Mouse (Mus musculus) hindbrain, embryonic 16.5 days (tissue): ENCODE results near the gene Rab11fip3. TPM values are rescaled to one million over a fixed set of nuclear protein-coding genes. Genes with fewer than 3 reads are reported as not detected.

ENCODE experiments used
- ATAC-seq: fragments of 200-750 bp; cut with Nextera tagmentation; 2 replicates; pipeline ENCODE4 v1.8.0; 2017; ENCODE audit warnings: moderate TSS enrichment, moderate library complexity
- H3K27ac ChIP-seq: fragments of 300-500 bp; sonication (generic); 2 replicates; pipeline ENCODE4 v1.5.1; 2014; ENCODE audit warnings: low read depth, mild to moderate bottlenecking, control low read depth, low read length, moderate library complexity
- H3K27me3 ChIP-seq: fragments of 300-500 bp; sonication (generic); replicated peaks from 2 replicates; pipeline ENCODE4 v1.6.1; 2014; ENCODE audit warnings: low read length; ENCODE audit not compliant: control insufficient read depth, insufficient read depth
- H3K36me3 ChIP-seq: fragments of 300-500 bp; sonication (generic); 2 replicates; pipeline ENCODE4 v1.6.1; 2014; ENCODE audit warnings: mild to moderate bottlenecking, low read length, moderate library complexity, mixed read lengths; ENCODE audit not compliant: control insufficient read depth, insufficient read depth
- H3K4me1 ChIP-seq: fragments of 300-500 bp; sonication (generic); 2 replicates; pipeline ENCODE4 v1.6.1; 2014; ENCODE audit warnings: low read depth, low read length; ENCODE audit not compliant: control insufficient read depth, insufficient read depth
- H3K4me2 ChIP-seq: fragments of 300-500 bp; sonication (generic); 2 replicates; pipeline ENCODE4 v1.6.1; 2014; ENCODE audit warnings: mild to moderate bottlenecking, low read length, control low read depth, moderate library complexity
- H3K4me3 ChIP-seq: fragments of 300-500 bp; sonication (generic); 2 replicates; pipeline ENCODE4 v1.5.1; 2014; ENCODE audit warnings: mild to moderate bottlenecking, low read length, control low read depth, moderate library complexity
- H3K9ac ChIP-seq: fragments of 300-500 bp; sonication (generic); 2 replicates; pipeline ENCODE4 v1.6.1; 2014; ENCODE audit warnings: low read depth, mild to moderate bottlenecking, control low read depth, low read length, moderate library complexity
- H3K9me3 ChIP-seq: fragments of 300-500 bp; sonication (generic); 2 replicates; pipeline ENCODE4 v1.6.1; 2014; ENCODE audit warnings: mild to moderate bottlenecking, low read length, moderate library complexity; ENCODE audit not compliant: control insufficient read depth
- WGBS: fragments of 180-500 bp; shearing (Covaris S2); extraction: QIAGEN DNeasy Blood & Tissue Kit; methylation state at CpG from one replicate; pipeline ENCODE4 v1.1.7; 2014; 5-methylcytosine and 5-hydroxymethylcytosine counted together
- polyA plus RNA-seq: library from polyadenylated mRNA; unstranded; fragments of >200 nt; fragmentation: Nextera tagmentation; extraction: Ambion mirVana; gene quantifications from 2 replicates; pipeline ENCODE4 v1.2.1, GENCODE M21; 2015

The Rab11fip3 gene
- polyA plus RNA-seq, 1 experiment from 2014 or later, result 12.8 TPM

GRCm38 (mm10) chr17:26011841-26012460 is 57.4 kb downstream of the Rab11fip3 start:
- ATAC-seq, result peak; percentile 35; the same call in 1 of the 2 replicates
- Histone ChIP-seq H3K9me3 (no peaks in the 10 kb centered on the region), H3K27ac (no peak overlapping the region), H3K4me2 (no peak overlapping the region), H3K9ac (no peak overlapping the region), H3K27me3 (no peaks in the 10 kb centered on the region), H3K36me3 (peaks cover 17% of the 10 kb centered on the region), H3K4me3 (no peak overlapping the region), H3K4me1 (no peaks in the 10 kb centered on the region)
- WGBS, result 14% methylated on average over 15 of the region's 15 CpGs

GRCm38 (mm10) chr17:26009540-26009939 is 59.8 kb downstream of the Rab11fip3 start:
- no peaks in the 10 kb centered on the region for H3K27me3 ChIP-seq
- no peak overlapping the region for H3K4me2 ChIP-seq
- 31% methylated on average over 4 of the region's 4 CpGs for WGBS
- H3K36me3 ChIP-seq, result peaks cover 19% of the 10 kb centered on the region
- ATAC-seq, result peak; percentile 89
- H3K27ac ChIP-seq, result 0 out of 2 replicates have a peak overlapping the region, but pooled peaks have one; percentile 6
- H3K4me1 ChIP-seq, result no peaks in the 10 kb centered on the region
- H3K9ac ChIP-seq, result no peak overlapping the region
- H3K4me3 ChIP-seq, result no peak overlapping the region
- no peaks in the 10 kb centered on the region for H3K9me3 ChIP-seq

- peaks cover 19% of the 10 kb centered on the region for H3K36me3 ChIP-seq
These were observed 60.6 kb downstream of the Rab11fip3 start for GRCm38 (mm10) chr17:26008787-26009186.

GRCm38 (mm10) chr17:26008331-26008730 is 61.0 kb downstream of the Rab11fip3 start:
- Histone ChIP-seq H3K4me3 (no peak overlapping the region), H3K27ac (no peak overlapping the region)

More at GRCm38 (mm10) chr17:26008787-26009186, 60.6 kb downstream of the Rab11fip3 start:
- H3K27me3 ChIP-seq, result no peaks in the 10 kb centered on the region
- WGBS, result 92% methylated on average over 7 of the region's 7 CpGs
- H3K4me3 ChIP-seq, result no peak overlapping the region
- no peaks in the 10 kb centered on the region for H3K4me1 ChIP-seq
- no peak overlapping the region for H3K9ac ChIP-seq
- H3K4me2 ChIP-seq, result no peak overlapping the region
- ATAC-seq, result no peak
- H3K9me3 ChIP-seq, result no peaks in the 10 kb centered on the region
- H3K27ac ChIP-seq, result no peak overlapping the region

GRCm38 (mm10) chr17:26007646-26008045 is 61.7 kb downstream of the Rab11fip3 start:
- H3K9me3 ChIP-seq, result no peaks in the 10 kb centered on the region
- WGBS, result 69% methylated on average over 2 of the region's 2 CpGs
- H3K36me3 ChIP-seq, result peaks cover 10% of the 10 kb centered on the region
- H3K27me3 ChIP-seq, result no peaks in the 10 kb centered on the region
- no peak overlapping the region for H3K27ac ChIP-seq
- H3K4me2 ChIP-seq, result no peak overlapping the region
- H3K4me3 ChIP-seq, result no peak overlapping the region
- ATAC-seq, result no peak
- no peak overlapping the region for H3K9ac ChIP-seq
- no peaks in the 10 kb centered on the region for H3K4me1 ChIP-seq

More at GRCm38 (mm10) chr17:26008331-26008730, 61.0 kb downstream of the Rab11fip3 start:
- H3K9me3 ChIP-seq, result no peaks in the 10 kb centered on the region
- no peak overlapping the region for H3K4me2 ChIP-seq
- H3K27me3 ChIP-seq, result no peaks in the 10 kb centered on the region
- no peaks in the 10 kb centered on the region for H3K4me1 ChIP-seq
- no peak overlapping the region for H3K9ac ChIP-seq
- ATAC-seq, result no peak
- peaks cover 15% of the 10 kb centered on the region for H3K36me3 ChIP-seq

GRCm38 (mm10) chr17:26005731-26006450 is 63.5 kb downstream of the Rab11fip3 start:
- Histone ChIP-seq H3K4me2 (no peak overlapping the region), H3K4me3 (no peak overlapping the region), H3K27me3 (no peaks in the 10 kb centered on the region), H3K9ac (no peak overlapping the region), H3K27ac (no peak overlapping the region), H3K4me1 (no peaks in the 10 kb centered on the region), H3K36me3 (peaks cover 14% of the 10 kb centered on the region), H3K9me3 (no peaks in the 10 kb centered on the region)
- no peak for ATAC-seq
- WGBS, result 90% methylated on average over 10 of the region's 10 CpGs

- peaks cover 12% of the 10 kb centered on the region for H3K36me3 ChIP-seq
- no peak for ATAC-seq
- no peak overlapping the region for H3K4me2 ChIP-seq
- no peak overlapping the region for H3K9ac ChIP-seq
- no peaks in the 10 kb centered on the region for H3K27me3 ChIP-seq
- H3K9me3 ChIP-seq, result no peaks in the 10 kb centered on the region
- H3K4me3 ChIP-seq, result no peak overlapping the region
- H3K27ac ChIP-seq, result no peak overlapping the region
- 94% methylated on average over 14 of the region's 15 CpGs for WGBS
- H3K4me1 ChIP-seq, result no peaks in the 10 kb centered on the region
These were observed 64.6 kb downstream of the Rab11fip3 start for GRCm38 (mm10) chr17:26004711-26005110.

GRCm38 (mm10) chr17:26003864-26004263 is 65.5 kb downstream of the Rab11fip3 start:
- Histone ChIP-seq H3K4me2 (no peak overlapping the region), H3K9ac (no peak overlapping the region), H3K27me3 (no peaks in the 10 kb centered on the region), H3K4me3 (no peak overlapping the region), H3K36me3 (peaks cover 12% of the 10 kb centered on the region), H3K4me1 (no peaks in the 10 kb centered on the region), H3K27ac (no peak overlapping the region), H3K9me3 (no peaks in the 10 kb centered on the region)
- WGBS, result 98% methylated on average over 2 of the region's 2 CpGs
- no peak for ATAC-seq

GRCm38 (mm10) chr17:25998425-25998824 is 70.9 kb downstream of the Rab11fip3 start:
- Histone ChIP-seq H3K27ac (no peak overlapping the region), H3K4me3 (no peak overlapping the region), H3K36me3 (peaks cover 21% of the 10 kb centered on the region), H3K4me1 (no peaks in the 10 kb centered on the region), H3K9me3 (no peaks in the 10 kb centered on the region), H3K27me3 (no peaks in the 10 kb centered on the region), H3K4me2 (no peak overlapping the region), H3K9ac (no peak overlapping the region)
- no peak for ATAC-seq
- 90% methylated on average over 11 of the region's 11 CpGs for WGBS
